Mouse (Mus musculus): ENCODE measurements at regions not wholly inside any gene's neighbourhood (a gene's known extent, or its start where the extent isn't known, plus 50 kb on each side); places are given as distances from the start of the nearest gene placed in this dataset.

DNA sequence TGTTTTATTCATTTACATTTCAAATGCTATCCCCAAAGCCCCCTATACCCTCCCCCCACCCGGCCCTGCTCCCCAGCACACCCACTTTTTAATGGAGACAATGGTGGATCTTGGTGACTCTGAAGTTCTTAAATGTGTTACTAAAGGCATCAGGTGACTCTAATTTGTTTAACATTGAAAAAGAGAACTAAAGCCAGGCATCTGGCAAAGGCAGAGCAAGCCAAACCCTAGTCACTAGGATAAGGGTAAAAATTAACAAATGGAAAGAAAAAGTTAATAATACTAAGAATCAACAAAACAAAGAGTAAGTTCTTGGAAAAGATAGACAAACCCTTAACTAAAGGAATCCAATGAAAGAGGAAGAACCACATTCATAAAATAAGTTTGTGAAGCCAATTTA, 86.1 kb upstream of the Zfand5 start:
- TF ChIP-seq POLR2A (IDR thresholded peaks at IDR 0.05; ENCODE audit: insufficient read depth, low read length) = no peak
- no peak for TF ChIP-seq CTCF (IDR thresholded peaks at IDR 0.05; ENCODE audit: low read depth, low read length)
- no peak for TF ChIP-seq EP300 (IDR thresholded peaks at IDR 0.05; ENCODE audit: insufficient read depth, low read depth, low read length)

Data from ES-Bruce4 (cell line).